Mouse (Mus musculus): ENCODE measurements at regions not wholly inside any gene's neighbourhood (a gene's known extent, or its start where the extent isn't known, plus 50 kb on each side); places are given as distances from the start of the nearest gene placed in this dataset.

- no peak for ATAC-seq (ENCODE audit: extremely low read depth, insufficient number of reproducible peaks, low FRiP score, poor library complexity, severe bottlenecking)
- no peaks in the 10 kb centered on the region for H3K4me1 ChIP-seq (ENCODE audit: insufficient read depth, low read depth, low read length)
- no peaks in the 10 kb centered on the region for H3K36me3 ChIP-seq (replicated peaks)
- no peak for DNase-seq (ENCODE audit: low spot score)
- peak overlapping the region; percentile 44 for H3K4me3 ChIP-seq (ENCODE audit: low read depth, low read length)
- H3K27me3 ChIP-seq (ENCODE audit: insufficient read depth, low read length), result peaks cover 2% of the 10 kb centered on the region; the same call in 1 of the 2 replicates
- H3K9me3 ChIP-seq (replicated peaks), result peaks cover 41% of the 10 kb centered on the region
- TF ChIP-seq CTCF (IDR thresholded peaks at IDR 0.05; ENCODE audit: low read depth, low read length), result no peak
- no peak for TF ChIP-seq POLR2AphosphoS5 (IDR thresholded peaks at IDR 0.05; ENCODE audit: insufficient replicate concordance, low read depth, low read length)
- no peak for TF ChIP-seq GATA2 (IDR thresholded peaks at IDR 0.05; ENCODE audit: borderline replicate concordance, low read depth, low read length)
- TF ChIP-seq GATA1 (IDR thresholded peaks at IDR 0.05; ENCODE audit: borderline replicate concordance, low read length), result no peak
- TF ChIP-seq TAL1 (conservative IDR thresholded peaks at IDR 0.05; ENCODE audit: low read depth, low read length), result no peak
Observed at GRCm38 (mm10) chr8:107859770-107860169, 82.7 kb upstream of the Zfhx3 start.

GRCm38 (mm10) chr8:107860251-107860650 lies 82.2 kb upstream of the Zfhx3 start:
- H3K4me3 ChIP-seq (ENCODE audit: low read depth, low read length), result no peak overlapping the region

GRCm38 (mm10) chr8:107864802-107865651 lies 77.4 kb upstream of the Zfhx3 start:
- Histone ChIP-seq H3K4me1 (ENCODE audit: insufficient read depth, low read depth, low read length) (no peaks in the 10 kb centered on the region), H3K4me3 (ENCODE audit: low read depth, low read length) (no peak overlapping the region), H3K27me3 (ENCODE audit: insufficient read depth, low read length) (no peaks in the 10 kb centered on the region), H3K36me3 (replicated peaks) (no peaks in the 10 kb centered on the region), H3K9me3 (replicated peaks) (peaks cover 58% of the 10 kb centered on the region)
- DNase-seq (ENCODE audit: low spot score) (no peak), ATAC-seq (ENCODE audit: extremely low read depth, insufficient number of reproducible peaks, low FRiP score, poor library complexity, severe bottlenecking) (no peak)
- no peak for TF ChIP-seq POLR2AphosphoS5 (IDR thresholded peaks at IDR 0.05; ENCODE audit: insufficient replicate concordance, low read depth, low read length)
- TF ChIP-seq CTCF (IDR thresholded peaks at IDR 0.05; ENCODE audit: low read depth, low read length), result no peak
- no peak for TF ChIP-seq GATA2 (IDR thresholded peaks at IDR 0.05; ENCODE audit: borderline replicate concordance, low read depth, low read length)
- TF ChIP-seq TAL1 (conservative IDR thresholded peaks at IDR 0.05; ENCODE audit: low read depth, low read length), result no peak
- no peak for TF ChIP-seq GATA1 (IDR thresholded peaks at IDR 0.05; ENCODE audit: borderline replicate concordance, low read length)

More at GRCm38 (mm10) chr8:107860251-107860650, 82.2 kb upstream of the Zfhx3 start:
- Histone ChIP-seq H3K9me3 (replicated peaks) (peaks cover 44% of the 10 kb centered on the region), H3K36me3 (replicated peaks) (no peaks in the 10 kb centered on the region), H3K27me3 (ENCODE audit: insufficient read depth, low read length) (peaks cover 2% of the 10 kb centered on the region; the same call in 1 of the 2 replicates), H3K4me1 (ENCODE audit: insufficient read depth, low read depth, low read length) (no peaks in the 10 kb centered on the region)
- TF ChIP-seq CTCF (IDR thresholded peaks at IDR 0.05; ENCODE audit: low read depth, low read length) (no peak), TAL1 (conservative IDR thresholded peaks at IDR 0.05; ENCODE audit: low read depth, low read length) (no peak), POLR2AphosphoS5 (IDR thresholded peaks at IDR 0.05; ENCODE audit: insufficient replicate concordance, low read depth, low read length) (no peak), GATA1 (IDR thresholded peaks at IDR 0.05; ENCODE audit: borderline replicate concordance, low read length) (no peak)
- no peak for ATAC-seq (ENCODE audit: extremely low read depth, insufficient number of reproducible peaks, low FRiP score, poor library complexity, severe bottlenecking)
- DNase-seq (ENCODE audit: low spot score), result no peak

- Histone ChIP-seq H3K4me1 (ENCODE audit: insufficient read depth, low read depth, low read length) (no peaks in the 10 kb centered on the region), H3K4me3 (ENCODE audit: low read depth, low read length) (no peak overlapping the region), H3K9me3 (replicated peaks) (peaks cover 59% of the 10 kb centered on the region), H3K36me3 (replicated peaks) (no peaks in the 10 kb centered on the region), H3K27me3 (ENCODE audit: insufficient read depth, low read length) (no peaks in the 10 kb centered on the region)
- DNase-seq (ENCODE audit: low spot score), result no peak
- ATAC-seq (ENCODE audit: extremely low read depth, insufficient number of reproducible peaks, low FRiP score, poor library complexity, severe bottlenecking), result no peak
- TF ChIP-seq GATA1 (IDR thresholded peaks at IDR 0.05; ENCODE audit: borderline replicate concordance, low read length) (no peak), TAL1 (conservative IDR thresholded peaks at IDR 0.05; ENCODE audit: low read depth, low read length) (no peak), POLR2AphosphoS5 (IDR thresholded peaks at IDR 0.05; ENCODE audit: insufficient replicate concordance, low read depth, low read length) (no peak), GATA2 (IDR thresholded peaks at IDR 0.05; ENCODE audit: borderline replicate concordance, low read depth, low read length) (no peak), CTCF (IDR thresholded peaks at IDR 0.05; ENCODE audit: low read depth, low read length) (no peak)
Observed at GRCm38 (mm10) chr8:107865744-107866143, 76.7 kb upstream of the Zfhx3 start.

- no peak for DNase-seq (ENCODE audit: low spot score)
- H3K4me3 ChIP-seq (ENCODE audit: low read depth, low read length), result no peak overlapping the region
- H3K36me3 ChIP-seq (replicated peaks), result no peaks in the 10 kb centered on the region
- no peak for TF ChIP-seq CTCF (IDR thresholded peaks at IDR 0.05; ENCODE audit: low read depth, low read length)
- TF ChIP-seq POLR2AphosphoS5 (IDR thresholded peaks at IDR 0.05; ENCODE audit: insufficient replicate concordance, low read depth, low read length), result no peak
- TF ChIP-seq GATA2 (IDR thresholded peaks at IDR 0.05; ENCODE audit: borderline replicate concordance, low read depth, low read length), result no peak
- no peak for TF ChIP-seq GATA1 (IDR thresholded peaks at IDR 0.05; ENCODE audit: borderline replicate concordance, low read length)
- TF ChIP-seq TAL1 (conservative IDR thresholded peaks at IDR 0.05; ENCODE audit: low read depth, low read length), result no peak
- H3K9me3 ChIP-seq (replicated peaks), result peaks cover 62% of the 10 kb centered on the region
- ATAC-seq (ENCODE audit: extremely low read depth, insufficient number of reproducible peaks, low FRiP score, poor library complexity, severe bottlenecking), result no peak
- H3K4me1 ChIP-seq (ENCODE audit: insufficient read depth, low read depth, low read length), result no peaks in the 10 kb centered on the region
- H3K27me3 ChIP-seq (ENCODE audit: insufficient read depth, low read length), result no peaks in the 10 kb centered on the region
Observed at GRCm38 (mm10) chr8:107871718-107872117, 70.7 kb upstream of the Zfhx3 start.

GRCm38 (mm10) chr8:107872121-107872520 lies 70.3 kb upstream of the Zfhx3 start:
- Histone ChIP-seq H3K4me3 (ENCODE audit: low read depth, low read length) (no peak overlapping the region), H3K9me3 (replicated peaks) (peaks cover 63% of the 10 kb centered on the region), H3K27me3 (ENCODE audit: insufficient read depth, low read length) (no peaks in the 10 kb centered on the region), H3K4me1 (ENCODE audit: insufficient read depth, low read depth, low read length) (no peaks in the 10 kb centered on the region), H3K36me3 (replicated peaks) (no peaks in the 10 kb centered on the region)
- DNase-seq (ENCODE audit: low spot score), result no peak
- TF ChIP-seq TAL1 (conservative IDR thresholded peaks at IDR 0.05; ENCODE audit: low read depth, low read length) (no peak), CTCF (IDR thresholded peaks at IDR 0.05; ENCODE audit: low read depth, low read length) (no peak), GATA1 (IDR thresholded peaks at IDR 0.05; ENCODE audit: borderline replicate concordance, low read length) (no peak), POLR2AphosphoS5 (IDR thresholded peaks at IDR 0.05; ENCODE audit: insufficient replicate concordance, low read depth, low read length) (no peak), GATA2 (IDR thresholded peaks at IDR 0.05; ENCODE audit: borderline replicate concordance, low read depth, low read length) (no peak)
- no peak for ATAC-seq (ENCODE audit: extremely low read depth, insufficient number of reproducible peaks, low FRiP score, poor library complexity, severe bottlenecking)

Measured in G1E (cell line).